In the genomic region with DNA sequence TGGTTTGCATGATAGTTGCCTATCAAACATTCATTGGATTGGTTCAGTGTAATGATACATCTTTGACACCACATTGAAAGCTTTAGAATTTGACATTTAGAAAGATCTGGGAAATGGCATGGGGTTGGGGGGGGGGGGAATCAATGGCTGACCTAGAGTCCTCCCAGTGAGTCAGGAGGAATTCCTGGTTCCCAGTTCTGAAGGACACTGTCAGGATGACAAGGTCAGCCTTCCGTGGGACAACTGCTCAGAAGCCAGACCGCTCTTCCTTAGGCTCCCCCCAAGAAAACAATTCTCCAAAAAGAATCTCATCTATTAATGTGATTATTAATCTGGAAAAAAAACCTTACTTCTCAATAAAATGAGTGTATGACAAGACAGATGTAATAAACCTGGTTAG, we compare ENCODE assay signal across 19 mouse cellular contexts.
DNase-seq lines count a peak whose midpoint lies in the region.
"Had no signal": no experiment of that assay in that cellular context is flagged by ENCODE, and none has a peak within 500 bp of the region (broad histone marks: within the 10 kb centered on the region; RNA-seq: fewer than 3 reads in every experiment).

No protein-coding gene starts in this region.

- intact Hi-C loops in heart, postnatal 25 days (cut with DNase I), result no loop called here

- peak; percentile 51 to 58 for DNase-seq in adrenal gland, adult (ENCODE audit: inconsistent age in 2 of 2, low spot score in 1 of 2)
- no peak for DNase-seq in adrenal gland, postnatal 4 days (ENCODE audit: low spot score in 2 of 2)
- peak; percentile 41 for DNase-seq in adrenal gland, adult 2 months
- DNase-seq in adrenal gland, adult 8-10 months, result no peak
- peak; percentile 16 to 20 for DNase-seq in adrenal gland, postnatal 36 days
- no peak for DNase-seq in adrenal gland, postnatal 25 days
- peak; percentile 29 for DNase-seq in heart, adult 11 months
- no peak for DNase-seq in heart, postnatal 25 days (ENCODE audit: low spot score)
- DNase-seq: adrenal gland, postnatal 10 days; adrenal gland, postnatal 14 days; B cell, adult 2 months; cerebellum, adult 11 months; cerebellum, adult 11-12 months; cerebellum, adult 18-20 months; cerebellum, adult 2 months; cerebellum, adult 8-10 months; cerebellum, adult 9-10 months; cerebellum, adult 9-11 months; cerebellum, postnatal 10 days had no signal

Comparison
In these comparisons a context has a peak if more than half of its experiments do, and no peak if none do; other contexts are left out.
1. DNase-seq: peak in adrenal gland, adult (2 of 2), adrenal gland, adult 2 months (single experiment), adrenal gland, postnatal 36 days (2 of 2) and heart, adult 11 months (single experiment); none in adrenal gland, postnatal 4 days (0 of 2), adrenal gland, adult 8-10 months (single experiment), adrenal gland, postnatal 25 days (single experiment) and heart, postnatal 25 days (single experiment).